Mouse (Mus musculus): ENCODE measurements at regions not wholly inside any gene's neighbourhood (a gene's known extent, or its start where the extent isn't known, plus 50 kb on each side); places are given as distances from the start of the nearest gene placed in this dataset.

DNA sequence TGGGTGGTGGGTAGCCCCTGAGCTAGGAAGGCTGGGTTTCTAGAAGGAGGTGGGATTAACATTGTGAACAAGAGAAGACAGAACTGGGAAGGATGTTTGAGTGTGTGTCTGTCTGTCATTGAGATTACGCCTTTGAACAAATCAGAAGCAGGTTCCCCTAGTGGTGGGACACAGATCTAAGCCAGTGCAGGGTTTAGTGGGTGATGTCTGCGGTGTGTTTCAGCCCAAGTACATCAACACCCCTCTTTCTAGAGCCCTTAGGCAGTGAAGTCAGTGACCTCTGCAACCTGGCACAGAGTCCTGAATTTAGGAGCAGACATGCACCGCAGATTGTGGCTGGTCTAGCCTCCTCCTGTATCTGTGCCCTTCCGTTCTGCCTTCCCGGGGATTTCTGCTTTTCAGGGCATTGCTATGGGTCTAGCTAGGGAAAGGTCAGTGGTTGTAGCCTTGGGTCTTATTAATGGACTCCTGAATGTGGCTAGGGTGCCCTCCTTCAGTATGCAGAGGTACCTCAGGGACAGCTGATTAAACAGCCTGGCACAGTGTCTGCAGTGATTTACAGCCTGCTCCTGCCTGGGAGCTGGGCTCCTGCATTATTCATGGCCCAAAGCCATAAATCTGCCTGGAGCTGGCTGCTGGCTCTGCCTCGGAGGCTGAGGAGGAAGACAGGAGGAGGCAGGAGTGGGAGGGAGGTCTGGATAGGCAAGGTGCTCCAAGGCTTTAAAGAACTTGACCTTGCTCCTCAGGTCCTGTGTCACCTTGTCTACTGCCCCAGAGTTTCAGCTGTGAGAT is 264.3 kb downstream of the Dysf start:
- Histone ChIP-seq H3K4me3 (ENCODE audit: low read depth, low read length) (no peak overlapping the region), H3K9ac (ENCODE audit: low read length) (no peak overlapping the region), H3K4me2 (ENCODE audit: low read depth) (no peak overlapping the region), H3K9me3 (ENCODE audit: control insufficient read depth, low read length) (no peaks in the 10 kb centered on the region), H3K27me3 (ENCODE audit: control insufficient read depth, insufficient read depth, low read length) (no peaks in the 10 kb centered on the region), H3K36me3 (ENCODE audit: control insufficient read depth, insufficient read depth, low read length) (no peaks in the 10 kb centered on the region), H3K4me1 (ENCODE audit: control insufficient read depth, insufficient read depth, low read length) (peaks cover 15% of the 10 kb centered on the region), H3K27ac (ENCODE audit: low read depth, low read length) (no peak overlapping the region)
- DNase-seq (ENCODE audit: low spot score) (peak; percentile 80), ATAC-seq (ENCODE audit: insufficient read depth, low FRiP score, low TSS enrichment) (peak; percentile 94)
- 40% methylated on average over 6 of the region's 6 CpGs for WGBS

DNA sequence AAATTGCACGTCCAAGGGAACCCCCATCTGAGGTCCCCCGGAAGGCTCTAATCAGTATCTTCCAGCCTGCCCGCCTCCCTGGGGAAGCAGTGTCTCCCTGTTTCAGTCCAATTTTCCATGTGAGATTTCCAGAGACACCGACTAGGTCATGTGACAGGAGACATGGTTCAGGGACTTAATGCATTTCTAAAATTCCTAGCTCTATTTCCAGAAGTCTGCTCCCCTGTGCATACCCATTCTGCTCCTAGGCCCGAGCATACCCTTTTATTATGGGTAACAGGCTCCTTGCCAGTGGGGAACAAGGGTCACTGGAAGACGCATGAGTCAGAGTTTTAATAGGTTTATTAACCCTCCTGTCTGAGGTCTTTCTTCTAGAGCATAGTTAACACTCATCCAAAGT is 263.6 kb downstream of the Dysf start:
- no peaks in the 10 kb centered on the region for H3K9me3 ChIP-seq (ENCODE audit: control insufficient read depth, low read length)
- 71% methylated on average over 6 of the region's 6 CpGs for WGBS
- no peak for DNase-seq (ENCODE audit: low spot score)
- peaks cover 18% of the 10 kb centered on the region for H3K4me1 ChIP-seq (ENCODE audit: control insufficient read depth, insufficient read depth, low read length)
- H3K9ac ChIP-seq (ENCODE audit: low read length), result no peak overlapping the region
- no peak for ATAC-seq (ENCODE audit: insufficient read depth, low FRiP score, low TSS enrichment)
- H3K27me3 ChIP-seq (ENCODE audit: control insufficient read depth, insufficient read depth, low read length), result no peaks in the 10 kb centered on the region
- H3K4me2 ChIP-seq (ENCODE audit: low read depth), result no peak overlapping the region
- no peak overlapping the region for H3K27ac ChIP-seq (ENCODE audit: low read depth, low read length)
- no peaks in the 10 kb centered on the region for H3K36me3 ChIP-seq (ENCODE audit: control insufficient read depth, insufficient read depth, low read length)
- H3K4me3 ChIP-seq (ENCODE audit: low read depth, low read length), result no peak overlapping the region

GRCm38 (mm10) chr6:84271441-84271840 is 263.1 kb downstream of the Dysf start:
- 90% methylated on average over 3 of the region's 3 CpGs for WGBS
- H3K27ac ChIP-seq (ENCODE audit: low read depth, low read length), result no peak overlapping the region
- no peaks in the 10 kb centered on the region for H3K9me3 ChIP-seq (ENCODE audit: control insufficient read depth, low read length)
- no peak overlapping the region for H3K4me3 ChIP-seq (ENCODE audit: low read depth, low read length)
- DNase-seq (ENCODE audit: low spot score) (no peak), ATAC-seq (ENCODE audit: insufficient read depth, low FRiP score, low TSS enrichment) (no peak)
- H3K4me2 ChIP-seq (ENCODE audit: low read depth), result no peak overlapping the region
- H3K36me3 ChIP-seq (ENCODE audit: control insufficient read depth, insufficient read depth, low read length), result no peaks in the 10 kb centered on the region
- no peak overlapping the region for H3K9ac ChIP-seq (ENCODE audit: low read length)
- peaks cover 23% of the 10 kb centered on the region for H3K4me1 ChIP-seq (ENCODE audit: control insufficient read depth, insufficient read depth, low read length)
- H3K27me3 ChIP-seq (ENCODE audit: control insufficient read depth, insufficient read depth, low read length), result no peaks in the 10 kb centered on the region

DNA sequence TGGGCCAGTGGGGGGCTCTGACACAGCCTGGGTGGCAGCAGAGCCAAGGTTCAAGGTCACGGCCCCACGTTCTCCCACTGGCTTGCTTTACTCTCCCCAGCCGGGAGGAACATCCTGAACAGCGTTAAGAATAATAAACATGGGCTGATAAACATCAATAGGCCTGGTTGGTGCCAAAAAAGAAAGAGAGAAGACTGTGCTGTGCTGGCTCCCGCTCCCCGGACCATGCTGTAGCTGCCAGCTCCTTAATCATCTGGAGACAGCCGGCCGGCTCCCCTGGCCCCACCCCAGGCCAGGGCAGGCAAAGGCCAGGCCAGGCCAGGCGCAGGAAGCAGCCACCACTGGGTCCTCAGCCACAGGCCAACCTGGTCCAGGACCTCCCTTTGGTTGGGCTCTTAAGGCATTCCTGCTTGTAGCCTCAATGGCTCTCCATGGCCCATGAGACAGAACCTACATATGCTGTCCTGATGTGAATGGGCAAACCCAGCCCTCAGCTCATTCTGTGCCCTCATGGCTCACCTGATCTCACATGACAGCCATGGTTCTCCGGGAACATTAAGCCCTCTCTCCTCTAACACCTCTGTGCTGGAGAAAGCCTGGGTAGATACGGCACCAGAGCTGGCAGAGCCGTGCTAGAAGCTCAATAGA is 262.3 kb downstream of the Dysf start:
- H3K4me1 ChIP-seq (ENCODE audit: control insufficient read depth, insufficient read depth, low read length), result peaks cover 23% of the 10 kb centered on the region
- no peaks in the 10 kb centered on the region for H3K36me3 ChIP-seq (ENCODE audit: control insufficient read depth, insufficient read depth, low read length)
- no peak overlapping the region; the same call in 1 of the 2 replicates for H3K9ac ChIP-seq (ENCODE audit: low read length)
- 45% methylated on average over 12 of the region's 12 CpGs for WGBS
- no peaks in the 10 kb centered on the region for H3K9me3 ChIP-seq (ENCODE audit: control insufficient read depth, low read length)
- no peak for DNase-seq (ENCODE audit: low spot score)
- H3K27ac ChIP-seq (ENCODE audit: low read depth, low read length), result no peak overlapping the region
- no peak for ATAC-seq (ENCODE audit: insufficient read depth, low FRiP score, low TSS enrichment)
- no peaks in the 10 kb centered on the region for H3K27me3 ChIP-seq (ENCODE audit: control insufficient read depth, insufficient read depth, low read length)
- no peak overlapping the region for H3K4me2 ChIP-seq (ENCODE audit: low read depth)
- H3K4me3 ChIP-seq (ENCODE audit: low read depth, low read length), result no peak overlapping the region

DNA sequence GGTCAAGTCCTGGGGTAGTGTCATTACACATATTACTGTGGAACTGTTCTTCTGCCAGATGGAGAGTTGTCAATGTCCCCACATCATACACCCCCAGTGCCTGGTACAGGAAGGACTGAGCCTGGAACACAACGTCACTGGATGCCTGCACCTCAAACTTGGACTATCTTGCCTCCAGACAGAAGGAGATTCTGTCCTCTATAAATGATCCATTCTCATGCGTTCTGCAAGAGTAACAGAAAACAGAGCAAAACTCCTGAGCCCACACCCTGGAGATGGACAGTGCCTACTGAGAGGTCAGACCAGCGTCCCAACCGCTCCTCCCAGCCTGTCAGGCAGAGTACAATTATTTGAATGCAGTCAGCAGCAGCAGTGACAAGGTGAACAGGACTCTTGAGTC is 261.1 kb downstream of the Dysf start:
- no peak overlapping the region for H3K27ac ChIP-seq (ENCODE audit: low read depth, low read length)
- no peaks in the 10 kb centered on the region for H3K36me3 ChIP-seq (ENCODE audit: control insufficient read depth, insufficient read depth, low read length)
- WGBS, result 90% methylated on average over 4 of the region's 4 CpGs
- no peak overlapping the region for H3K9ac ChIP-seq (ENCODE audit: low read length)
- peaks cover 23% of the 10 kb centered on the region for H3K4me1 ChIP-seq (ENCODE audit: control insufficient read depth, insufficient read depth, low read length)
- no peak overlapping the region for H3K4me2 ChIP-seq (ENCODE audit: low read depth)
- H3K4me3 ChIP-seq (ENCODE audit: low read depth, low read length), result no peak overlapping the region
- no peak for DNase-seq (ENCODE audit: low spot score)
- no peaks in the 10 kb centered on the region for H3K27me3 ChIP-seq (ENCODE audit: control insufficient read depth, insufficient read depth, low read length)
- ATAC-seq (ENCODE audit: insufficient read depth, low FRiP score, low TSS enrichment), result no peak
- H3K9me3 ChIP-seq (ENCODE audit: control insufficient read depth, low read length), result no peaks in the 10 kb centered on the region

- Histone ChIP-seq H3K4me3 (ENCODE audit: low read depth, low read length) (no peak overlapping the region), H3K27ac (ENCODE audit: low read depth, low read length) (no peak overlapping the region), H3K9ac (ENCODE audit: low read length) (no peak overlapping the region)
These were observed 260.6 kb downstream of the Dysf start for GRCm38 (mm10) chr6:84269023-84269422.

DNA sequence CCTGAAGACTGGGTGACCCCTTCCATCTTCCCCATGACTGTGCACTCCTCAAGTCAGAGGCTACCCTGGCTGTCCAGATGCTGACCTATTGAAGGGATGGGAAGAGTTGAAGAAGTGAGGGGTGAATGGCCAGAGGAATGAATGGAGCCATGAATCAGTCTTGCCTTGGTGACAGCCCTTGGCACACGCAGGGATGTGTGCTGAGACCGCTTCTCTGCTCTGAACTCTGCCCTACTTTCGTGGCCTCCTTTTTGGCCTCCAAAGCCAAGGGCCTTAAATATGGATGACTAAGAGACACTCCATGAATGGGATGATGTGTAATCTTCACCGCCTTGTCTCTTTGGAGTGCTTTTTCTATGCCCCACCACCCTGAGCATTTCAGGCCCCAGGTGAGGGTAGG is 259.7 kb downstream of the Dysf start:
- H3K9ac ChIP-seq (ENCODE audit: low read length), result no peak overlapping the region
- no peaks in the 10 kb centered on the region for H3K9me3 ChIP-seq (ENCODE audit: control insufficient read depth, low read length)
- 87% methylated on average over 4 of the region's 4 CpGs for WGBS
- H3K27ac ChIP-seq (ENCODE audit: low read depth, low read length), result no peak overlapping the region
- H3K4me2 ChIP-seq (ENCODE audit: low read depth), result no peak overlapping the region
- DNase-seq (ENCODE audit: low spot score) (no peak), ATAC-seq (ENCODE audit: insufficient read depth, low FRiP score, low TSS enrichment) (no peak)
- no peak overlapping the region for H3K4me3 ChIP-seq (ENCODE audit: low read depth, low read length)
- peaks cover 18% of the 10 kb centered on the region for H3K4me1 ChIP-seq (ENCODE audit: control insufficient read depth, insufficient read depth, low read length)
- no peaks in the 10 kb centered on the region for H3K27me3 ChIP-seq (ENCODE audit: control insufficient read depth, insufficient read depth, low read length)
- H3K36me3 ChIP-seq (ENCODE audit: control insufficient read depth, insufficient read depth, low read length), result no peaks in the 10 kb centered on the region

More at GRCm38 (mm10) chr6:84269023-84269422, 260.6 kb downstream of the Dysf start:
- H3K4me1 ChIP-seq (ENCODE audit: control insufficient read depth, insufficient read depth, low read length), result peaks cover 23% of the 10 kb centered on the region
- no peaks in the 10 kb centered on the region for H3K9me3 ChIP-seq (ENCODE audit: control insufficient read depth, low read length)
- H3K27me3 ChIP-seq (ENCODE audit: control insufficient read depth, insufficient read depth, low read length), result no peaks in the 10 kb centered on the region
- DNase-seq (ENCODE audit: low spot score), result no peak
- 59% methylated on average over 3 of the region's 3 CpGs for WGBS
- no peak for ATAC-seq (ENCODE audit: insufficient read depth, low FRiP score, low TSS enrichment)
- no peaks in the 10 kb centered on the region for H3K36me3 ChIP-seq (ENCODE audit: control insufficient read depth, insufficient read depth, low read length)
- no peak overlapping the region for H3K4me2 ChIP-seq (ENCODE audit: low read depth)

DNA sequence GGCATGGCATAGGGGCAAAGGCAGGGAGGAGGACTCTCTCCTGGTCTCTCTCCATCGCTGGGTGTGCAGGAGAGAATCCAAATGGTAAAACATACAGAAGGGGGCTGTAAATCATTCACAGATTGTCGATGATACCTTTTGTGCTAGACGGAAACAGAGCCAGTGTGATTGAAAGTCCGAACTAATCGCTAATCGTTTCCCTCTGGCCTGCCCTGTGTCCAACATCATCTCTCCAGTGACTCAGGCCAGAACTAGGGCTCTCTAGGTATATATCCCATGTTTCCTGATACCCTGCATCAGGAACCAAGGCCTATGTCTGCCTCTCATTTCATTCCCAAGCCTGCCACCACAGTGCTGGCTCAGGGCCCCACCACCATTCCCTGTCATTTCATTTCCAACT is 259.1 kb downstream of the Dysf start:
- Histone ChIP-seq H3K27ac (ENCODE audit: low read depth, low read length) (no peak overlapping the region), H3K36me3 (ENCODE audit: control insufficient read depth, insufficient read depth, low read length) (no peaks in the 10 kb centered on the region), H3K9ac (ENCODE audit: low read length) (no peak overlapping the region), H3K4me3 (ENCODE audit: low read depth, low read length) (no peak overlapping the region), H3K4me2 (ENCODE audit: low read depth) (no peak overlapping the region), H3K9me3 (ENCODE audit: control insufficient read depth, low read length) (no peaks in the 10 kb centered on the region), H3K4me1 (ENCODE audit: control insufficient read depth, insufficient read depth, low read length) (peaks cover 14% of the 10 kb centered on the region), H3K27me3 (ENCODE audit: control insufficient read depth, insufficient read depth, low read length) (no peaks in the 10 kb centered on the region)
- no peak for ATAC-seq (ENCODE audit: insufficient read depth, low FRiP score, low TSS enrichment)
- WGBS, result 69% methylated on average over 6 of the region's 6 CpGs
- no peak for DNase-seq (ENCODE audit: low spot score)

- Histone ChIP-seq H3K9ac (ENCODE audit: low read length) (no peak overlapping the region), H3K4me3 (ENCODE audit: low read depth, low read length) (no peak overlapping the region), H3K4me2 (ENCODE audit: low read depth) (no peak overlapping the region), H3K27me3 (ENCODE audit: control insufficient read depth, insufficient read depth, low read length) (no peaks in the 10 kb centered on the region), H3K4me1 (ENCODE audit: control insufficient read depth, insufficient read depth, low read length) (peaks cover 8% of the 10 kb centered on the region; the same call in 1 of the 2 replicates), H3K27ac (ENCODE audit: low read depth, low read length) (no peak overlapping the region), H3K9me3 (ENCODE audit: control insufficient read depth, low read length) (no peaks in the 10 kb centered on the region), H3K36me3 (ENCODE audit: control insufficient read depth, insufficient read depth, low read length) (no peaks in the 10 kb centered on the region)
- DNase-seq (ENCODE audit: low spot score) (no peak), ATAC-seq (ENCODE audit: insufficient read depth, low FRiP score, low TSS enrichment) (no peak)
- 28% methylated on average over 13 of the region's 13 CpGs for WGBS
These were observed 258.3 kb downstream of the Dysf start for GRCm38 (mm10) chr6:84266736-84267135.
